ENCODE assay signal across 8 mouse cellular contexts in genomic region chr10:106468956-106469721, GRCm38 (mm10). TPM values are rescaled to one million over a fixed set of nuclear protein-coding genes. Genes with fewer than 3 reads are reported as not detected.
DNase-seq lines count a peak whose midpoint lies in the region; ATAC-seq and TF ChIP-seq lines count a peak whose summit lies in the region.

No protein-coding gene starts in this region.

- WGBS in lung, embryonic 14.5 days = 6% methylated on average over 19 of the region's 19 CpGs
- WGBS in lung, adult 2 months = 4% methylated on average over 19 of the region's 19 CpGs
- WGBS in forebrain, embryonic 15.5 days = 1% methylated on average over 19 of the region's 19 CpGs
- WGBS in hindbrain, embryonic 12.5 days = 4% methylated on average over 19 of the region's 19 CpGs
- WGBS in stomach, postnatal 0 days = 2% methylated on average over 19 of the region's 19 CpGs

- H3K4me1 ChIP-seq in lung, embryonic 14.5 days (ENCODE audit: insufficient read depth) = no peaks in the 10 kb centered on the region
- H3K4me1 ChIP-seq in lung, adult 2 months (ENCODE audit: control insufficient read depth, insufficient read depth, low read length) = 0 out of 2 replicates have a peak, but pooled peaks cover 2% of the 10 kb centered on the region
- peaks cover 18% of the 10 kb centered on the region; the same call in 1 of the 2 replicates for H3K4me1 ChIP-seq in forebrain, embryonic 15.5 days
- no peaks in the 10 kb centered on the region for H3K4me1 ChIP-seq in hindbrain, embryonic 12.5 days
- H3K4me1 ChIP-seq in stomach, postnatal 0 days (replicated peaks; ENCODE audit: control insufficient read depth, insufficient read depth) = no peaks in the 10 kb centered on the region

- no peak for TF ChIP-seq POLR2A in lung, adult 2 months (IDR thresholded peaks at IDR 0.05; ENCODE audit: borderline replicate concordance, extremely low read depth, low read depth, low read length)

- peaks cover 9% of the 10 kb centered on the region; the same call in 1 of the 2 replicates for H3K27me3 ChIP-seq in lung, embryonic 14.5 days (ENCODE audit: insufficient read depth, low read length)
- no peaks in the 10 kb centered on the region for H3K27me3 ChIP-seq in forebrain, embryonic 15.5 days
- H3K27me3 ChIP-seq in hindbrain, embryonic 12.5 days = 0 out of 2 replicates have a peak, but pooled peaks cover 3% of the 10 kb centered on the region
- H3K27me3 ChIP-seq in stomach, postnatal 0 days (ENCODE audit: control insufficient read depth, insufficient read depth, low read length) = no peaks in the 10 kb centered on the region; the same call in 1 of the 2 replicates

- peak; percentile 55; the same call in 1 of the 2 replicates for ATAC-seq in lung, embryonic 14.5 days (ENCODE audit: insufficient read depth)
- ATAC-seq in forebrain, embryonic 15.5 days (replicated peaks) = peak; percentile 93
- ATAC-seq in hindbrain, embryonic 12.5 days (ENCODE audit: low FRiP score) = peak; percentile 85
- ATAC-seq in stomach, postnatal 0 days (ENCODE audit: low FRiP score, low TSS enrichment) = no peak

- DNase-seq in lung, embryonic 14.5 days = peak; percentile 39
- no peak for DNase-seq in lung, adult 2 months
- peak; percentile 87 for DNase-seq in layer of hippocampus, adult 9-11 months
- peak; percentile 4 to 18 for DNase-seq in lung, postnatal 4 days
- DNase-seq in stomach, postnatal 0 days (ENCODE audit: low spot score) = no peak
- DNase-seq in urinary bladder, postnatal 36 days (ENCODE audit: low spot score in 2 of 2) = no peak

- H3K9ac ChIP-seq in lung, embryonic 14.5 days = no peak overlapping the region
- peak overlapping the region; percentile 85 for H3K9ac ChIP-seq in forebrain, embryonic 15.5 days (replicated peaks)
- peak overlapping the region; percentile 69 for H3K9ac ChIP-seq in hindbrain, embryonic 12.5 days
- H3K9ac ChIP-seq in stomach, postnatal 0 days (ENCODE audit: low read length) = no peak overlapping the region

- no peak for TF ChIP-seq CTCF in lung, embryonic 14.5 days (IDR thresholded peaks at IDR 0.05; ENCODE audit: low read depth)
- TF ChIP-seq CTCF in lung, adult 2 months (IDR thresholded peaks at IDR 0.05; ENCODE audit: insufficient read depth, low read length) = no peak
- TF ChIP-seq CTCF in stomach, postnatal 0 days (IDR thresholded peaks at IDR 0.05; ENCODE audit: low read depth) = no peak

- H3K27ac ChIP-seq in lung, embryonic 14.5 days (ENCODE audit: low read depth) = no peak overlapping the region
- H3K27ac ChIP-seq in forebrain, embryonic 15.5 days (replicated peaks) = peak overlapping the region; percentile 94
- peak overlapping the region; percentile 66 for H3K27ac ChIP-seq in hindbrain, embryonic 12.5 days
- no peak overlapping the region for H3K27ac ChIP-seq in stomach, postnatal 0 days (replicated peaks)

- no peaks in the 10 kb centered on the region for H3K9me3 ChIP-seq in lung, embryonic 14.5 days (ENCODE audit: low read depth, low read length)
- H3K9me3 ChIP-seq in forebrain, embryonic 15.5 days = no peaks in the 10 kb centered on the region
- no peaks in the 10 kb centered on the region for H3K9me3 ChIP-seq in hindbrain, embryonic 12.5 days (replicated peaks)
- H3K9me3 ChIP-seq in stomach, postnatal 0 days (ENCODE audit: control insufficient read depth, low read length) = no peaks in the 10 kb centered on the region

- H3K36me3 ChIP-seq in lung, embryonic 14.5 days (ENCODE audit: insufficient read depth) = no peaks in the 10 kb centered on the region
- H3K36me3 ChIP-seq in forebrain, embryonic 15.5 days = no peaks in the 10 kb centered on the region
- H3K36me3 ChIP-seq in hindbrain, embryonic 12.5 days = no peaks in the 10 kb centered on the region
- H3K36me3 ChIP-seq in stomach, postnatal 0 days (ENCODE audit: control insufficient read depth, insufficient read depth, low read length) = no peaks in the 10 kb centered on the region

- peak overlapping the region; percentile 83 for H3K4me2 ChIP-seq in lung, embryonic 14.5 days
- peak overlapping the region; percentile 79 for H3K4me2 ChIP-seq in forebrain, embryonic 15.5 days (replicated peaks)
- peak overlapping the region; percentile 85 for H3K4me2 ChIP-seq in hindbrain, embryonic 12.5 days (replicated peaks)
- H3K4me2 ChIP-seq in stomach, postnatal 0 days (replicated peaks; ENCODE audit: low read depth) = peak overlapping the region; percentile 62

- peak overlapping the region; percentile 46 for H3K4me3 ChIP-seq in lung, embryonic 14.5 days (ENCODE audit: low read depth, low read length)
- no peak overlapping the region for H3K4me3 ChIP-seq in lung, adult 2 months (replicated peaks; ENCODE audit: extremely low read depth, low read depth, low read length)
- peak overlapping the region; percentile 83 for H3K4me3 ChIP-seq in forebrain, embryonic 15.5 days
- peak overlapping the region; percentile 62 for H3K4me3 ChIP-seq in hindbrain, embryonic 12.5 days
- peak overlapping the region; percentile 49; the same call in 1 of the 2 replicates for H3K4me3 ChIP-seq in stomach, postnatal 0 days (ENCODE audit: low read depth, low read length)

- TF ChIP-seq EP300 in stomach, postnatal 0 days (optimal IDR thresholded peaks at IDR 0.05) = no peak

RNA-seq across cellular contexts. Expression of gene Ppfia2, which starts 1.0 kb away (rescaled TPM):
- 0.49 and 0.58 TPM in 2 replicates for polyA plus RNA-seq in lung, embryonic 14.5 days (2014; fragmentation: Nextera tagmentation; extraction: Ambion mirVana)
- 0.05 and 0.14 TPM in 2 replicates for polyA plus RNA-seq in lung, adult 2 months (2012; rRNA removed)
- 27.6 and 31.9 TPM in 2 replicates for polyA plus RNA-seq in forebrain, embryonic 15.5 days (2015; fragmentation: Nextera tagmentation; extraction: Ambion mirVana)
- polyA plus RNA-seq in hindbrain, embryonic 12.5 days (2016; fragmentation: Nextera tagmentation; extraction: Ambion mirVana) = 11.1 and 12.8 TPM in 2 replicates
- polyA plus RNA-seq in stomach, postnatal 0 days (2015; fragmentation: Nextera tagmentation; extraction: Ambion mirVana) = 0.36 and 0.58 TPM in 2 replicates

Comparison
In these comparisons a context has a peak if more than half of its experiments do, and no peak if none do; other contexts are left out.
1. DNase-seq: peak in lung, embryonic 14.5 days (single experiment), layer of hippocampus, adult 9-11 months (single experiment) and lung, postnatal 4 days (2 of 2); none in lung, adult 2 months (single experiment), stomach, postnatal 0 days (single experiment) and urinary bladder, postnatal 36 days (0 of 2).
2. H3K27ac ChIP-seq: peak in forebrain, embryonic 15.5 days (single experiment) and hindbrain, embryonic 12.5 days (single experiment); none in lung, embryonic 14.5 days (single experiment) and stomach, postnatal 0 days (single experiment).
3. H3K9ac ChIP-seq: peak in forebrain, embryonic 15.5 days (single experiment) and hindbrain, embryonic 12.5 days (single experiment); none in lung, embryonic 14.5 days (single experiment) and stomach, postnatal 0 days (single experiment).
4. Peak in every context shown above with its lines, with median percentiles within 50 percentile points of each other: H3K4me2 ChIP-seq.